Mouse (Mus musculus) liver, embryonic 11.5 days (tissue): ENCODE measurements around the gene Lpar1. TPM values are rescaled to one million over a fixed set of nuclear protein-coding genes. Genes with fewer than 3 reads are reported as not detected.
"Not testable (repeated sequence)": the region's sequence is repeated elsewhere in the genome, so short reads cannot be mapped to it uniquely, and the experiment has no call there.

Experiments used
- ATAC-seq: fragments of 200-750 bp; cut with Nextera tagmentation; replicated peaks from 2 replicates; pipeline ENCODE4 v1.8.0; 2017; ENCODE audit warnings: moderate number of reproducible peaks, mild to moderate bottlenecking, moderate TSS enrichment, moderate library complexity; ENCODE audit not compliant: low FRiP score
- DNase-seq: peaks from one replicate; pipeline ENCODE4 v3.0.0-alpha.2; 2017; ENCODE audit warnings: low spot score
- H3K27ac ChIP-seq: fragments of 300-500 bp; sonication (generic); 2 replicates; pipeline ENCODE4 v1.5.1; 2014; ENCODE audit warnings: mild to moderate bottlenecking, low read depth, low read length, control low read depth
- H3K27me3 ChIP-seq: fragments of 300-500 bp; sonication (generic); replicated peaks from 2 replicates; pipeline ENCODE4 v1.6.1; 2014; ENCODE audit warnings: low read length, mixed read lengths; ENCODE audit not compliant: control insufficient read depth, insufficient read depth
- H3K36me3 ChIP-seq: fragments of 300-500 bp; sonication (generic); 2 replicates; pipeline ENCODE4 v1.6.1; 2014; ENCODE audit warnings: mild to moderate bottlenecking, low read length, moderate library complexity, mixed read lengths; ENCODE audit not compliant: control insufficient read depth, insufficient read depth
- H3K4me1 ChIP-seq: fragments of 300-500 bp; sonication (generic); replicated peaks from 2 replicates; pipeline ENCODE4 v1.6.1; 2014; ENCODE audit warnings: low read length, mixed read lengths; ENCODE audit not compliant: control insufficient read depth, insufficient read depth
- H3K4me2 ChIP-seq: fragments of 300-500 bp; sonication (generic); 2 replicates; pipeline ENCODE4 v1.6.1; 2014; ENCODE audit warnings: mild to moderate bottlenecking, control low read depth, moderate library complexity
- H3K4me3 ChIP-seq: fragments of 300-500 bp; sonication (generic); 2 replicates; pipeline ENCODE4 v1.5.1; 2014; ENCODE audit warnings: low read depth, low read length, control low read depth
- H3K9ac ChIP-seq: fragments of 300-500 bp; sonication (generic); 2 replicates; pipeline ENCODE4 v1.6.1; 2014; ENCODE audit warnings: low read depth, low read length, control low read depth
- H3K9me3 ChIP-seq: fragments of 300-500 bp; sonication (generic); 2 replicates; pipeline ENCODE4 v1.6.1; 2016; ENCODE audit warnings: low read length, inconsistent platforms, mixed read lengths; ENCODE audit not compliant: control insufficient read depth
- WGBS: fragments of 180-500 bp; shearing (Covaris S2); extraction: QIAGEN DNeasy Blood & Tissue Kit; methylation state at CpG from one replicate; pipeline ENCODE4 v1.1.7; 2014; 5-methylcytosine and 5-hydroxymethylcytosine counted together
- polyA plus RNA-seq: library from polyadenylated mRNA; unstranded; fragments of >200 nt; fragmentation: Nextera tagmentation; extraction: Ambion mirVana; gene quantifications from 2 replicates; pipeline ENCODE4 v1.2.1, GENCODE M21; 2014

Gene Lpar1
- polyA plus RNA-seq, 1 experiment from 2014 or later = 21.3 TPM

GRCm38 (mm10) chr4:58551820-58552219, 1.9 kb downstream of the Lpar1 start:
- Histone ChIP-seq H3K36me3 (no peaks in the 10 kb centered on the region), H3K9me3 (no peaks in the 10 kb centered on the region), H3K27ac (no peak overlapping the region), H3K4me1 (peaks cover 11% of the 10 kb centered on the region), H3K4me3 (peak overlapping the region; percentile 68), H3K4me2 (peak overlapping the region; percentile 91), H3K27me3 (peaks cover 9% of the 10 kb centered on the region), H3K9ac (no peak overlapping the region)
- WGBS = 5% methylated on average over 4 of the region's 4 CpGs
- DNase-seq (peak; percentile 69), ATAC-seq (no peak)

- WGBS = 48% methylated on average over 9 of the region's 9 CpGs
- Histone ChIP-seq H3K4me3 (no peak overlapping the region), H3K27ac (no peak overlapping the region), H3K9me3 (no peaks in the 10 kb centered on the region), H3K27me3 (peaks cover under 1% of the 10 kb centered on the region; the same call in 1 of the 2 replicates), H3K9ac (no peak overlapping the region), H3K4me1 (peaks cover 16% of the 10 kb centered on the region), H3K4me2 (no peak overlapping the region), H3K36me3 (no peaks in the 10 kb centered on the region)
- no peak for DNase-seq
- no peak; the same call in 1 of the 2 replicates for ATAC-seq
Observed at GRCm38 (mm10) chr4:58547725-58548124, 6.0 kb downstream of the Lpar1 start.

- 53% methylated on average over 4 of the region's 4 CpGs for WGBS
- Histone ChIP-seq H3K4me3 (no peak overlapping the region), H3K4me1 (peaks cover 16% of the 10 kb centered on the region), H3K27me3 (no peaks in the 10 kb centered on the region), H3K9ac (no peak overlapping the region), H3K27ac (no peak overlapping the region), H3K36me3 (no peaks in the 10 kb centered on the region), H3K4me2 (no peak overlapping the region), H3K9me3 (no peaks in the 10 kb centered on the region)
- ATAC-seq (no peak), DNase-seq (no peak)
Observed at GRCm38 (mm10) chr4:58547273-58547565, 6.5 kb downstream of the Lpar1 start.

- no peak for ATAC-seq
- Histone ChIP-seq H3K36me3 (no peaks in the 10 kb centered on the region), H3K4me1 (peaks cover 16% of the 10 kb centered on the region), H3K27me3 (no peaks in the 10 kb centered on the region), H3K9ac (no peak overlapping the region), H3K4me3 (no peak overlapping the region), H3K4me2 (no peak overlapping the region), H3K27ac (no peak overlapping the region; the same call in 1 of the 2 replicates), H3K9me3 (no peaks in the 10 kb centered on the region)
- no peak for DNase-seq
- 46% methylated on average over 11 of the region's 11 CpGs for WGBS
Observed at GRCm38 (mm10) chr4:58546441-58547272, 7.0 kb downstream of the Lpar1 start.

GRCm38 (mm10) chr4:58545888-58546432, 7.7 kb downstream of the Lpar1 start:
- ATAC-seq = no peak
- Histone ChIP-seq H3K36me3 (no peaks in the 10 kb centered on the region), H3K4me2 (no peak overlapping the region), H3K9me3 (no peaks in the 10 kb centered on the region), H3K9ac (no peak overlapping the region), H3K27me3 (no peaks in the 10 kb centered on the region), H3K4me1 (peaks cover 16% of the 10 kb centered on the region), H3K4me3 (no peak overlapping the region), H3K27ac (peak overlapping the region; percentile 7; the same call in 1 of the 2 replicates)
- 39% methylated on average over 9 of the region's 9 CpGs for WGBS
- no peak for DNase-seq

- Histone ChIP-seq H3K27me3 (no peaks in the 10 kb centered on the region), H3K36me3 (no peaks in the 10 kb centered on the region), H3K27ac (no peak overlapping the region), H3K4me3 (no peak overlapping the region), H3K9ac (no peak overlapping the region), H3K9me3 (no peaks in the 10 kb centered on the region), H3K4me1 (peaks cover 13% of the 10 kb centered on the region), H3K4me2 (no peak overlapping the region)
- ATAC-seq = no peak
- no peak for DNase-seq
- WGBS = 72% methylated on average over 3 of the region's 3 CpGs
Observed at GRCm38 (mm10) chr4:58543171-58543570, 10.5 kb downstream of the Lpar1 start.

- ATAC-seq, H3K9ac ChIP-seq, H3K9me3 ChIP-seq, H3K27me3 ChIP-seq, DNase-seq, H3K4me2 ChIP-seq, H3K4me3 ChIP-seq, H3K27ac ChIP-seq, H3K36me3 ChIP-seq, H3K4me1 ChIP-seq: not testable (repeated sequence)
- 85% methylated on average over 7 of the region's 7 CpGs for WGBS
Observed at GRCm38 (mm10) chr4:58542656-58543055, 11.0 kb downstream of the Lpar1 start.

- Histone ChIP-seq H3K27ac (no peak overlapping the region), H3K4me1 (peaks cover 6% of the 10 kb centered on the region), H3K4me2 (no peak overlapping the region), H3K9me3 (no peaks in the 10 kb centered on the region), H3K4me3 (no peak overlapping the region), H3K27me3 (no peaks in the 10 kb centered on the region), H3K36me3 (no peaks in the 10 kb centered on the region), H3K9ac (no peak overlapping the region)
- DNase-seq = no peak
- WGBS = 86% methylated on average over 3 of the region's 3 CpGs
- no peak for ATAC-seq
Observed at GRCm38 (mm10) chr4:58540841-58541240, 12.9 kb downstream of the Lpar1 start.

- Histone ChIP-seq H3K4me1 (peaks cover 1% of the 10 kb centered on the region; the same call in 1 of the 2 replicates), H3K27me3 (no peaks in the 10 kb centered on the region), H3K9me3 (no peaks in the 10 kb centered on the region), H3K4me2 (no peak overlapping the region), H3K4me3 (no peak overlapping the region), H3K36me3 (no peaks in the 10 kb centered on the region), H3K27ac (no peak overlapping the region), H3K9ac (no peak overlapping the region)
- DNase-seq (no peak), ATAC-seq (no peak)
- WGBS = 69% methylated on average over 8 of the region's 8 CpGs
Observed at GRCm38 (mm10) chr4:58540385-58540784, 13.3 kb downstream of the Lpar1 start.
